Mouse (Mus musculus) adrenal gland, adult 2 months (tissue): ENCODE data around the gene Abhd6. TPM values are rescaled to one million over a fixed set of nuclear protein-coding genes. Genes with fewer than 3 reads are reported as not detected.

Experiments
- DNase-seq: peaks from one replicate; pipeline ENCODE4 v3.0.0; 2021
- polyA plus RNA-seq: library from polyadenylated mRNA; depleted of rRNA; stranded (reverse); fragments of >200 nt; gene quantifications from 2 replicates; pipeline ENCODE4 v1.2.3, GENCODE M21; 2012
- total RNA-seq, 2 experiments: library from RNA; stranded (reverse); gene quantifications; 2 replicates each; pipeline ENCODE4 v1.2.3; 2021

Abhd6 gene
- total and polyA plus RNA-seq, 3 experiments: 78.0 to 123 (median 103) TPM

GRCm38 (mm10) chr14:8030535-8030934 is 27.8 kb downstream of the Abhd6 start:
- peak; percentile 75 for DNase-seq

GRCm38 (mm10) chr14:8032087-8032944 is 29.6 kb downstream of the Abhd6 start:
- DNase-seq: peak; percentile 88

- no peak for DNase-seq
Observed at GRCm38 (mm10) chr14:8034561-8034960, 31.9 kb downstream of the Abhd6 start.

GRCm38 (mm10) chr14:8035951-8036350 is 33.2 kb downstream of the Abhd6 start:
- no peak for DNase-seq

- no peak for DNase-seq
Observed at GRCm38 (mm10) chr14:8036406-8036805, 33.7 kb downstream of the Abhd6 start.

GRCm38 (mm10) chr14:8038150-8038549 is 35.4 kb downstream of the Abhd6 start:
- DNase-seq: no peak

GRCm38 (mm10) chr14:8038791-8039448 is 36.2 kb downstream of the Abhd6 start:
- peak; percentile 92 for DNase-seq

- DNase-seq: no peak
Observed at GRCm38 (mm10) chr14:8040179-8040578, 37.5 kb downstream of the Abhd6 start.

GRCm38 (mm10) chr14:8040911-8041678 is 38.4 kb downstream of the Abhd6 start:
- peak; percentile 26 for DNase-seq

GRCm38 (mm10) chr14:8042120-8042519 is 39.4 kb downstream of the Abhd6 start:
- DNase-seq: no peak

GRCm38 (mm10) chr14:8042577-8042976 is 39.9 kb downstream of the Abhd6 start:
- DNase-seq: no peak

GRCm38 (mm10) chr14:8044330-8044729 is 41.6 kb downstream of the Abhd6 start:
- DNase-seq: no peak

GRCm38 (mm10) chr14:8044786-8045185 is 42.1 kb downstream of the Abhd6 start:
- DNase-seq: no peak

- DNase-seq: no peak
Observed at GRCm38 (mm10) chr14:8045187-8045846, 42.6 kb downstream of the Abhd6 start.

- DNase-seq: no peak
Observed at GRCm38 (mm10) chr14:8046839-8047238, 44.1 kb downstream of the Abhd6 start.

- DNase-seq: no peak
Observed at GRCm38 (mm10) chr14:8049334-8049733, 46.6 kb downstream of the Abhd6 start.

- DNase-seq: no peak
Observed at GRCm38 (mm10) chr14:8051869-8052268, 49.2 kb downstream of the Abhd6 start.

- no peak for DNase-seq
Observed at GRCm38 (mm10) chr14:8052661-8053060, 50.0 kb downstream of the Abhd6 start.

- DNase-seq: no peak
Observed at GRCm38 (mm10) chr14:8054310-8055102, 51.8 kb downstream of the Abhd6 start.

GRCm38 (mm10) chr14:8056076-8056475 is 53.4 kb downstream of the Abhd6 start:
- no peak for DNase-seq

GRCm38 (mm10) chr14:8059938-8060337 is 57.2 kb downstream of the Abhd6 start:
- DNase-seq: no peak
